Mouse (Mus musculus) layer of hippocampus, postnatal 25 days (tissue): Measurements from ENCODE around the gene Rab3il1. TPM values are rescaled to one million over a fixed set of nuclear protein-coding genes. Genes with fewer than 3 reads are reported as not detected.

Experiments
- DNase-seq, 2 experiments: peaks; one replicate each; pipeline ENCODE4 v3.0.0; 2022; ENCODE audit warnings: mixed read lengths in 2 of 2, low spot score in 1 of 2; ENCODE audit errors: extremely low spot score in 1 of 2
- total RNA-seq, 2 experiments: library from RNA; stranded (reverse); gene quantifications; 2 replicates each; pipeline ENCODE4 v1.2.3; 2021

Gene Rab3il1
- total RNA-seq, 2 experiments from 2014 or later = 9.3 TPM

GRCm38 (mm10) chr19:10086976-10087375 is 85.5 kb downstream of the Rab3il1 start:
- no peak for DNase-seq

Other genes starting within 250 kb of the Rab3il1 start
- not detected for gene Scgb2a2, start 154.1 kb upstream of the Rab3il1 start, total RNA-seq
- gene Incenp, start 102.1 kb upstream of the Rab3il1 start, total RNA-seq = 10 to 100 TPM; 13.2 to 14.8 TPM
- gene Fth1, start 21.1 kb upstream of the Rab3il1 start, total RNA-seq = 1,000 to 10,000 TPM; 2,794 to 3,082 TPM
- gene Best1, start within 50 bp of the Rab3il1 start, total RNA-seq = under 1 TPM; 0.85 to 0.96 TPM
- 10 to 100 TPM; 26.3 to 27.9 TPM for gene Fads3, start 39.9 kb downstream of the Rab3il1 start, total RNA-seq
- gene Fads2, start 100.1 kb downstream of the Rab3il1 start, total RNA-seq = 100 to 1,000 TPM; 164 to 182 TPM
- 100 to 1,000 TPM; 181 to 195 TPM for gene Fads1, start 181.2 kb downstream of the Rab3il1 start, total RNA-seq
- 10 to 100 TPM; 84.3 to 92.4 TPM for gene Tmem258, start 202.3 kb downstream of the Rab3il1 start, total RNA-seq
- 1 to 10 TPM; 9.1 to 9.4 TPM for gene Fen1, start 202.5 kb downstream of the Rab3il1 start, total RNA-seq
- gene Myrf, start 239.1 kb downstream of the Rab3il1 start, total RNA-seq = 10 to 100 TPM; 30.5 to 32.4 TPM